Mouse (Mus musculus): ENCODE measurements around the gene Fam107b.

DNA sequence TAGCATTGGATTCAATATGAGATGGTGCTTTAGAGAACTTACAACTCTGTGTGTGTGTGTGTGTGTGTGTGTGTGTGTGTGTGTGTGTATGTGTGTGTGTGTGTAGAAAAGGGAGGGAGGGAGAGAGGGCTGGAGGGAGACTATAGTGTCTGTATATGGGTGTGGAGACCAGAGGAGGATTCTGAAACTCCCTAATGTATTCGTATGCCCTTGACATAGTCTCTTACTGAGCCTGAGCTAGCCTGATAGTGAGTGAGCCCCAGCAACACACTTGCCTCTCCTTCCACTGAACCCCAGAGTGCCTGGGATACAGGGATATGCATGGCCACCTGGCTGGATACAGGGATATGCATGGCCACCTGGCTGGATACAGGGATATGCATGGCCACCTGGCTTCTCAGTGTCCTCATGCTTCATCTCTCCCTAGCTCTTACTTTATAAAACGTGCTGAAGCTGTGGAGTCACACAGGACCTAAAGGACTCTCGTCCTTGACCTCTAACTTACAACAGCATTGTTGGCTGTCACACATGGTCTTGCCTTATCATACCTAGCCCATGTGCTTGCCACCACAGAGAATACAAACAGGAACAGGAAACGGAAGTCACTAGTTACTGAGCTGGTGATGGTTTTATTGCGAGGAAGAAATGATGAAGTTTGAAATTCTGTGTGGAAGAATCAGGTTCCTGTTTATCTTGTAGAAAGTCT is 157.1 kb downstream of the Fam107b start:
- no peak for TF ChIP-seq CTCF (IDR thresholded peaks at IDR 0.05; ENCODE audit: extremely low read depth, insufficient read length, insufficient replicate concordance, low read depth, low read length)
- no peak for TF ChIP-seq POLR2A (IDR thresholded peaks at IDR 0.05; ENCODE audit: low read depth, low read length)

Measured in small intestine, adult 2 months (tissue).